ENCODE assay signal across 8 mouse cellular contexts in genomic region chr11:116412028-116412827, GRCm38 (mm10). TPM values are rescaled to one million over a fixed set of nuclear protein-coding genes. Genes with fewer than 3 reads are reported as not detected.
DNase-seq lines count a peak whose midpoint lies in the region; ATAC-seq lines count a peak whose summit lies in the region.

No protein-coding gene starts in this region.

- peak overlapping the region; percentile 79 for H3K9ac ChIP-seq in lung, embryonic 16.5 days (ENCODE audit: low read length)
- peak overlapping the region; percentile 96 for H3K9ac ChIP-seq in forebrain, embryonic 14.5 days (ENCODE audit: low read length)
- H3K9ac ChIP-seq in limb, embryonic 11.5 days (ENCODE audit: low read length) = peak overlapping the region; percentile 93
- H3K9ac ChIP-seq in neural tube, embryonic 11.5 days (ENCODE audit: low read length) = peak overlapping the region; percentile 93

- H3K9me3 ChIP-seq in lung, embryonic 16.5 days (ENCODE audit: control insufficient read depth, low read length) = no peaks in the 10 kb centered on the region
- no peaks in the 10 kb centered on the region for H3K9me3 ChIP-seq in forebrain, embryonic 14.5 days (replicated peaks; ENCODE audit: control insufficient read depth, low read length)
- H3K9me3 ChIP-seq in limb, embryonic 11.5 days (ENCODE audit: control insufficient read depth, low read length) = no peaks in the 10 kb centered on the region
- H3K9me3 ChIP-seq in neural tube, embryonic 11.5 days (ENCODE audit: control insufficient read depth, low read length) = no peaks in the 10 kb centered on the region

- WGBS in lung, embryonic 16.5 days = under 1% methylated on average over 45 of the region's 76 CpGs
- under 1% methylated on average over 59 of the region's 76 CpGs for WGBS in forebrain, embryonic 14.5 days
- under 1% methylated on average over 48 of the region's 76 CpGs for WGBS in limb, embryonic 11.5 days
- under 1% methylated on average over 53 of the region's 76 CpGs for WGBS in neural tube, embryonic 11.5 days

- no peaks in the 10 kb centered on the region for H3K27me3 ChIP-seq in lung, embryonic 16.5 days (ENCODE audit: control insufficient read depth, insufficient read depth, low read depth, low read length)
- H3K27me3 ChIP-seq in forebrain, embryonic 14.5 days (replicated peaks; ENCODE audit: control insufficient read depth, insufficient read depth, low read length) = no peaks in the 10 kb centered on the region
- no peaks in the 10 kb centered on the region for H3K27me3 ChIP-seq in limb, embryonic 11.5 days (ENCODE audit: control insufficient read depth, insufficient read depth, low read length)
- no peaks in the 10 kb centered on the region for H3K27me3 ChIP-seq in neural tube, embryonic 11.5 days (ENCODE audit: control insufficient read depth, insufficient read depth, low read length)

- no peak overlapping the region for H3K27ac ChIP-seq in lung, embryonic 16.5 days (ENCODE audit: low read length)
- H3K27ac ChIP-seq in brown adipose tissue, adult 24 weeks (replicated peaks; ENCODE audit: low read depth, low read length) = no peak overlapping the region
- H3K27ac ChIP-seq in forebrain, embryonic 14.5 days (ENCODE audit: low read depth, low read length) = peak overlapping the region; percentile 92
- peak overlapping the region; percentile 52 for H3K27ac ChIP-seq in limb, embryonic 11.5 days (replicated peaks; ENCODE audit: low read depth, low read length)
- H3K27ac ChIP-seq in neural tube, embryonic 11.5 days (ENCODE audit: low read depth, low read length) = peak overlapping the region; percentile 89

- no peaks in the 10 kb centered on the region for H3K36me3 ChIP-seq in lung, embryonic 16.5 days (ENCODE audit: control insufficient read depth, insufficient read depth, low read length)
- no peaks in the 10 kb centered on the region for H3K36me3 ChIP-seq in forebrain, embryonic 14.5 days (ENCODE audit: control insufficient read depth, insufficient read depth, low read length)
- no peaks in the 10 kb centered on the region for H3K36me3 ChIP-seq in limb, embryonic 11.5 days (ENCODE audit: control insufficient read depth, insufficient read depth, low read length)
- no peaks in the 10 kb centered on the region for H3K36me3 ChIP-seq in neural tube, embryonic 11.5 days (ENCODE audit: control insufficient read depth, insufficient read depth, low read length)

- peaks cover 11% of the 10 kb centered on the region for H3K4me1 ChIP-seq in lung, embryonic 16.5 days (replicated peaks; ENCODE audit: control insufficient read depth, insufficient read depth, low read length)
- H3K4me1 ChIP-seq in brown adipose tissue, adult 24 weeks (ENCODE audit: control insufficient read depth, insufficient read depth, insufficient read length, low read length) = peaks cover 6% of the 10 kb centered on the region; the same call in 1 of the 2 replicates
- peaks cover 15% of the 10 kb centered on the region; the same call in 1 of the 2 replicates for H3K4me1 ChIP-seq in forebrain, embryonic 14.5 days (ENCODE audit: control insufficient read depth, insufficient read depth, low read length)
- H3K4me1 ChIP-seq in limb, embryonic 11.5 days (ENCODE audit: control insufficient read depth, insufficient read depth, low read length) = peaks cover 16% of the 10 kb centered on the region
- peaks cover 9% of the 10 kb centered on the region for H3K4me1 ChIP-seq in neural tube, embryonic 11.5 days (ENCODE audit: control insufficient read depth, insufficient read depth, low read length)

- ATAC-seq in lung, embryonic 16.5 days (ENCODE audit: low read depth) = peak; percentile 60
- ATAC-seq in forebrain, embryonic 14.5 days = peak; percentile 42
- no peak for ATAC-seq in limb, embryonic 11.5 days (ENCODE audit: insufficient number of reproducible peaks, low FRiP score, low TSS enrichment, low read depth)
- peak; percentile 21; the same call in 1 of the 2 replicates for ATAC-seq in neural tube, embryonic 11.5 days (ENCODE audit: insufficient read depth, low FRiP score, low TSS enrichment)

- H3K4me3 ChIP-seq in lung, embryonic 16.5 days (ENCODE audit: low read length) = peak overlapping the region; percentile 73
- H3K4me3 ChIP-seq in brown adipose tissue, adult 24 weeks (ENCODE audit: insufficient read depth, low read depth, low read length) = peak overlapping the region; percentile 73
- H3K4me3 ChIP-seq in forebrain, embryonic 14.5 days (ENCODE audit: low read depth, low read length) = peak overlapping the region; percentile 82
- peak overlapping the region; percentile 69 for H3K4me3 ChIP-seq in limb, embryonic 11.5 days (ENCODE audit: low read depth, low read length)
- H3K4me3 ChIP-seq in neural tube, embryonic 11.5 days (ENCODE audit: low read depth, low read length) = peak overlapping the region; percentile 82

- no peak for DNase-seq in lung, postnatal 25 days (ENCODE audit: low spot score)
- DNase-seq in forebrain, embryonic 14.5 days (ENCODE audit: low spot score) = peak; percentile 36
- peak; percentile 49 for DNase-seq in limb, embryonic 11.5 days (ENCODE audit: low spot score)
- peak; percentile 44 for DNase-seq in neural tube, embryonic 11.5 days (ENCODE audit: low spot score)
- no peak for DNase-seq in urinary bladder, postnatal 14 days (ENCODE audit: low spot score)
- no peak for DNase-seq in urinary bladder, postnatal 10 days (ENCODE audit: low spot score)

- H3K4me2 ChIP-seq in lung, embryonic 16.5 days (ENCODE audit: low read depth, low read length) = peak overlapping the region; percentile 96
- peak overlapping the region; percentile 94 for H3K4me2 ChIP-seq in forebrain, embryonic 14.5 days (ENCODE audit: low read length)
- H3K4me2 ChIP-seq in limb, embryonic 11.5 days (ENCODE audit: low read depth, severe bottlenecking) = peak overlapping the region; percentile 100
- peak overlapping the region; percentile 98 for H3K4me2 ChIP-seq in neural tube, embryonic 11.5 days (ENCODE audit: low read depth)

RNA-seq across cellular contexts. Expression of gene Rnf157, which starts 0.6 kb away (rescaled TPM):
- polyA plus RNA-seq in lung, embryonic 16.5 days (2015; fragmentation: Nextera tagmentation; extraction: Ambion mirVana) = 3.5 and 4.0 TPM in 2 replicates
- polyA plus RNA-seq in brown adipose tissue, adult 24 weeks (2012; ENCODE audit: insufficient read depth, insufficient read length, missing spikeins) = 0.67 TPM in 1 of 2 replicates, not detected in the other
- polyA plus RNA-seq in forebrain, embryonic 14.5 days (2014; fragmentation: Nextera tagmentation; extraction: Ambion mirVana) = 16.3 and 21.5 TPM in 2 replicates
- 20.8 and 23.2 TPM in 2 replicates for polyA plus RNA-seq in limb, embryonic 11.5 days (2014; fragmentation: Nextera tagmentation; extraction: Ambion mirVana)
- polyA plus RNA-seq in neural tube, embryonic 11.5 days (2014; fragmentation: Nextera tagmentation; extraction: Ambion mirVana) = 31.1 and 34.6 TPM in 2 replicates

RNA-seq across cellular contexts. Expression of gene Ubald2, which starts 21.7 kb away (rescaled TPM):
- 41.3 and 43.2 TPM in 2 replicates for polyA plus RNA-seq in lung, embryonic 16.5 days (2015; fragmentation: Nextera tagmentation; extraction: Ambion mirVana)
- 29.8 and 38.4 TPM in 2 replicates for polyA plus RNA-seq in brown adipose tissue, adult 24 weeks (2012; ENCODE audit: insufficient read depth, insufficient read length, missing spikeins)
- polyA plus RNA-seq in forebrain, embryonic 14.5 days (2014; fragmentation: Nextera tagmentation; extraction: Ambion mirVana) = 95.5 and 100 TPM in 2 replicates
- 82.3 and 85.4 TPM in 2 replicates for polyA plus RNA-seq in limb, embryonic 11.5 days (2014; fragmentation: Nextera tagmentation; extraction: Ambion mirVana)
- polyA plus RNA-seq in neural tube, embryonic 11.5 days (2014; fragmentation: Nextera tagmentation; extraction: Ambion mirVana) = 90.3 and 92.4 TPM in 2 replicates

RNA-seq across cellular contexts. Expression of gene Qrich2, which starts 53.8 kb away (rescaled TPM):
- 0.26 TPM in 1 of 2 replicates, not detected in the other for polyA plus RNA-seq in lung, embryonic 16.5 days (2015; fragmentation: Nextera tagmentation; extraction: Ambion mirVana)
- polyA plus RNA-seq in brown adipose tissue, adult 24 weeks (2012; ENCODE audit: insufficient read depth, insufficient read length, missing spikeins) = not detected in 2 replicates
- not detected in 2 replicates for polyA plus RNA-seq in forebrain, embryonic 14.5 days (2014; fragmentation: Nextera tagmentation; extraction: Ambion mirVana)
- 0.20 and 0.37 TPM in 2 replicates for polyA plus RNA-seq in limb, embryonic 11.5 days (2014; fragmentation: Nextera tagmentation; extraction: Ambion mirVana)
- 0.40 TPM in 1 of 2 replicates, not detected in the other for polyA plus RNA-seq in neural tube, embryonic 11.5 days (2014; fragmentation: Nextera tagmentation; extraction: Ambion mirVana)

Comparison
In these comparisons a context has a peak if more than half of its experiments do, and no peak if none do; other contexts are left out.
1. H3K27ac ChIP-seq: peak in forebrain, embryonic 14.5 days (single experiment), limb, embryonic 11.5 days (single experiment) and neural tube, embryonic 11.5 days (single experiment); none in lung, embryonic 16.5 days (single experiment) and brown adipose tissue, adult 24 weeks (single experiment).
2. DNase-seq: peak in forebrain, embryonic 14.5 days (single experiment), limb, embryonic 11.5 days (single experiment) and neural tube, embryonic 11.5 days (single experiment); none in lung, postnatal 25 days (single experiment), urinary bladder, postnatal 14 days (single experiment) and urinary bladder, postnatal 10 days (single experiment).
3. Peak in every context shown above with its lines, with median percentiles within 50 percentile points of each other: H3K4me2 ChIP-seq, H3K4me3 ChIP-seq and H3K9ac ChIP-seq.